Mouse (Mus musculus) lung, postnatal 14 days (tissue): ENCODE results near the gene Tmem131.

Source experiments
- DNase-seq: peaks from one replicate; pipeline ENCODE4 v3.0.0; 2021

Tmem131 gene

GRCm38 (mm10) chr1:36943653-36944052, at the start of gene Tmem131:
TSS of gene Tmem131 (minus strand) at chr1:36943666.
- DNase-seq, result no peak

GRCm38 (mm10) chr1:36988561-36988960, 45.1 kb upstream of the Tmem131 start:
- no peak for DNase-seq

- no peak for DNase-seq
Observed at GRCm38 (mm10) chr1:36988161-36988560, 44.7 kb upstream of the Tmem131 start.

GRCm38 (mm10) chr1:36987172-36988148, 44.0 kb upstream of the Tmem131 start:
- DNase-seq, result no peak

- DNase-seq, result no peak
Observed at GRCm38 (mm10) chr1:36986396-36987160, 43.1 kb upstream of the Tmem131 start.

- no peak for DNase-seq
Observed at GRCm38 (mm10) chr1:36985896-36986295, 42.4 kb upstream of the Tmem131 start.

GRCm38 (mm10) chr1:36984406-36984805, 40.9 kb upstream of the Tmem131 start:
- DNase-seq, result no peak

- DNase-seq, result no peak
Observed at GRCm38 (mm10) chr1:36983754-36984153, 40.3 kb upstream of the Tmem131 start.

- no peak for DNase-seq
Observed at GRCm38 (mm10) chr1:36982191-36982961, 38.9 kb upstream of the Tmem131 start.

GRCm38 (mm10) chr1:36976770-36977169, 33.3 kb upstream of the Tmem131 start:
- DNase-seq, result no peak

GRCm38 (mm10) chr1:36970918-36971617, 27.6 kb upstream of the Tmem131 start:
- DNase-seq, result no peak

- no peak for DNase-seq
Observed at GRCm38 (mm10) chr1:36965831-36966230, 22.4 kb upstream of the Tmem131 start.

GRCm38 (mm10) chr1:36962379-36963176, 19.1 kb upstream of the Tmem131 start:
- no peak for DNase-seq

GRCm38 (mm10) chr1:36960509-36961222, 17.2 kb upstream of the Tmem131 start:
- DNase-seq, result no peak

- DNase-seq, result no peak
Observed at GRCm38 (mm10) chr1:36949591-36950184, 6.2 kb upstream of the Tmem131 start.

GRCm38 (mm10) chr1:36947448-36947847, 4.0 kb upstream of the Tmem131 start:
- no peak for DNase-seq

GRCm38 (mm10) chr1:36940381-36940762, 3.1 kb downstream of the Tmem131 start:
- DNase-seq, result no peak

- peak; percentile 92 for DNase-seq
Observed at GRCm38 (mm10) chr1:36939506-36940380, 3.7 kb downstream of the Tmem131 start.

- peak; percentile 49 for DNase-seq
Observed at GRCm38 (mm10) chr1:36938801-36939286, 4.6 kb downstream of the Tmem131 start.
